In genomic region chr6:93314625-93315024, GRCm38 (mm10) we compare ENCODE assay signal across 14 mouse cellular contexts.
A peak's percentile ranks its signal among the peaks of the same experiment; 100 is the strongest.
DNase-seq lines count a peak whose midpoint lies in the region; ATAC-seq and TF ChIP-seq lines count a peak whose summit lies in the region.
"Had no signal": no experiment of that assay in that cellular context is flagged by ENCODE, and none has a peak within 500 bp of the region (broad histone marks: within the 10 kb centered on the region; RNA-seq: fewer than 3 reads in every experiment).

No protein-coding gene starts in this region.

- TF ChIP-seq CTCF in cerebellum, adult 2 months (IDR thresholded peaks at IDR 0.05; ENCODE audit: borderline replicate concordance, insufficient read depth, low read depth, low read length) = no peak

- H3K9me3 ChIP-seq in heart, embryonic 12.5 days (replicated peaks) = no peaks in the 10 kb centered on the region
- H3K9me3 ChIP-seq: G1E; liver, embryonic 12.5 days had no signal

- 0 out of 2 replicates have a peak, but pooled peaks cover 9% of the 10 kb centered on the region for H3K4me1 ChIP-seq in heart, embryonic 12.5 days (replicated peaks)
- no peaks in the 10 kb centered on the region for H3K4me1 ChIP-seq in cerebellum, adult 2 months (ENCODE audit: control insufficient read depth, insufficient read depth, low read length)
- H3K4me1 ChIP-seq: liver, embryonic 12.5 days had no signal

- no peak overlapping the region for H3K4me3 ChIP-seq in heart, embryonic 12.5 days
- H3K4me3 ChIP-seq in cerebellum, adult 2 months (replicated peaks; ENCODE audit: insufficient read depth, low read depth, low read length) = no peak overlapping the region
- H3K4me3 ChIP-seq: liver, embryonic 12.5 days had no signal

- peak; percentile 22; the same call in 1 of the 2 replicates for ATAC-seq in heart, embryonic 12.5 days (ENCODE audit: insufficient number of reproducible peaks, low FRiP score)
- ATAC-seq: liver, embryonic 12.5 days had no signal

- no peaks in the 10 kb centered on the region for H3K36me3 ChIP-seq in heart, embryonic 12.5 days
- H3K36me3 ChIP-seq: G1E; liver, embryonic 12.5 days had no signal

- TF ChIP-seq POLR2A in cerebellum, adult 2 months (IDR thresholded peaks at IDR 0.05; ENCODE audit: borderline replicate concordance, insufficient read depth, low read length) = no peak

- H3K9ac ChIP-seq in heart, embryonic 12.5 days = no peak overlapping the region
- H3K9ac ChIP-seq: liver, embryonic 12.5 days had no signal

- DNase-seq in embryo, embryonic 11 days = peak; percentile 4
- DNase-seq in embryo, embryonic 9.5 days (ENCODE audit: extremely low spot score) = no peak
- DNase-seq in R1 (ENCODE audit: low read depth, low spot score) = peak; percentile 16
- DNase-seq in kidney, adult 9 months = peak; percentile 28
- DNase-seq in cerebellum, adult 2 months = no peak
- no peak for DNase-seq in retina, embryonic 14.5 days (ENCODE audit: low spot score)
- DNase-seq in thymus, postnatal 36 days = no peak
- DNase-seq: B cell, adult 2 months; cerebellum, postnatal 14 days; right cerebral cortex, postnatal 14 days; thymus, adult 2 months had no signal

- H3K27ac ChIP-seq in heart, embryonic 12.5 days (ENCODE audit: poor library complexity, severe bottlenecking) = no peak overlapping the region
- no peak overlapping the region for H3K27ac ChIP-seq in cerebellum, adult 2 months (ENCODE audit: insufficient read depth, low read length)
- H3K27ac ChIP-seq: liver, embryonic 12.5 days had no signal

- H3K4me2 ChIP-seq in heart, embryonic 12.5 days = no peak overlapping the region
- H3K4me2 ChIP-seq: liver, embryonic 12.5 days had no signal

- 44% methylated on average over 5 of the region's 5 CpGs for WGBS in heart, embryonic 12.5 days
- WGBS in cerebellum, adult 2 months = 72% methylated on average over 5 of the region's 5 CpGs

- no peaks in the 10 kb centered on the region for H3K27me3 ChIP-seq in heart, embryonic 12.5 days (replicated peaks)
- H3K27me3 ChIP-seq in cerebellum, adult 2 months (ENCODE audit: control insufficient read depth, insufficient read depth, low read length) = no peaks in the 10 kb centered on the region
- H3K27me3 ChIP-seq: liver, embryonic 12.5 days had no signal

Comparison
In these comparisons a context has a peak if more than half of its experiments do, and no peak if none do; other contexts are left out.
1. DNase-seq: peak in embryo, embryonic 11 days (single experiment), R1 (single experiment) and kidney, adult 9 months (single experiment); none in embryo, embryonic 9.5 days (single experiment), cerebellum, adult 2 months (0 of 2), retina, embryonic 14.5 days (single experiment) and thymus, postnatal 36 days (0 of 2).